Mouse (Mus musculus) adrenal gland, adult (tissue): ENCODE results near the gene Atp6v1fnb.

ENCODE experiments used
- DNase-seq, 2 experiments: peaks; one replicate each; pipeline ENCODE4 v3.0.0; 2022 to 2023; ENCODE audit warnings: low spot score in 1 of 2; ENCODE audit not compliant: inconsistent age in 2 of 2

Atp6v1fnb gene

DNA sequence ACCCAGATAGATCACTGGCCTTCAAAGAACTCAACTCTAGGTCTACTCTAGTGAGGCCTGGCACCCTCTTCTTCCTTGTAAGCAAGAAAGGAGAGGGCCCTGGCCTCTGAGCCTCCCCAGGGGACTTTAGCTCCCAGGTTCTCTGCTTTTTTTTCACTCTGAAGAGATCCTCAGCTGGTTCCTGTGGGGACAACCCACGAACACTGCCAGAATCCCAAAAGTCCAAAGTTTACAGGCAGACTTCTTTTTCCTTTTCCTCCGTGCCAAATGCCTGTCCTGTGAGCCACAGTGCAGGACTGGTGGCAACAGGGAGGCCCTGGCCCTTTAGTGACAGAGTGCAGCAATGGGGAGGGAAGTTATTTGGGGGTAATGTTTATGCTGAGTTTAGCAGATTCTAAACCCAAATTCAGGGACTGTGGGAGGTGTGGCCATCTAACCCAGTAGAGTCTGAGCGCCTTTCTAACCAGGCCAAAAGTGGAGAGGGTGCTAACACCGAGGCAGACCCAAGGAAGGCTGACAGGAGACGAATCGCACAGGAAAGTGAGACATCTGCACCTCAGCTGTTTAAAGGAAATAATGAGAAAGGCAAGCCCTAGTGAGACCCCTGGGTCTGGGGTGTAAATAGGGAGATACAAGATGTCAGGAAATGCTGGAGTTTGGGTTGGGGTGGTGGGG is 51.5 kb downstream of the Atp6v1fnb start:
- DNase-seq, result no peak
